Mouse (Mus musculus): Measurements from ENCODE around the gene Foxf1. TPM values are rescaled to one million over a fixed set of nuclear protein-coding genes. Genes with fewer than 3 reads are reported as not detected.

The Foxf1 gene
- polyA plus RNA-seq, 1 experiment from 2014 or later: 126 TPM

- peak overlapping the region; percentile 98 for H3K27ac ChIP-seq
- no peaks in the 10 kb centered on the region for H3K9me3 ChIP-seq
- under 1% methylated on average over 89 of the region's 89 CpGs for WGBS
- H3K4me3 ChIP-seq (replicated peaks): peak overlapping the region; percentile 68
- peak overlapping the region; percentile 87 for H3K4me2 ChIP-seq (replicated peaks)
- peaks cover 82% of the 10 kb centered on the region for H3K27me3 ChIP-seq (replicated peaks)
- H3K9ac ChIP-seq: peak overlapping the region; percentile 76
- peak; percentile 79 for ATAC-seq
- 0 out of 2 replicates have a peak, but pooled peaks cover 2% of the 10 kb centered on the region for H3K4me1 ChIP-seq (replicated peaks)
- no peaks in the 10 kb centered on the region for H3K36me3 ChIP-seq
Measured at GRCm38 (mm10) chr8:121083093-121083935, 872 bp upstream of the Foxf1 start.

GRCm38 (mm10) chr8:121083936-121084209 lies 313 bp upstream of the Foxf1 start:
- 0 out of 2 replicates have a peak, but pooled peaks cover 2% of the 10 kb centered on the region for H3K4me1 ChIP-seq (replicated peaks)
- peak overlapping the region; percentile 68 for H3K4me3 ChIP-seq (replicated peaks)
- H3K27ac ChIP-seq: peak overlapping the region; percentile 98
- peak; percentile 79 for ATAC-seq
- H3K9ac ChIP-seq: peak overlapping the region; percentile 76
- peaks cover 80% of the 10 kb centered on the region for H3K27me3 ChIP-seq (replicated peaks)
- 0% methylated on average over 20 of the region's 27 CpGs for WGBS
- H3K36me3 ChIP-seq: no peaks in the 10 kb centered on the region
- H3K4me2 ChIP-seq (replicated peaks): peak overlapping the region; percentile 87
- H3K9me3 ChIP-seq: no peaks in the 10 kb centered on the region

GRCm38 (mm10) chr8:121085011-121085410 lies 825 bp downstream of the Foxf1 start:
- ATAC-seq: no peak
- H3K27ac ChIP-seq: peak overlapping the region; percentile 88

GRCm38 (mm10) chr8:121085561-121085960 lies 1.4 kb downstream of the Foxf1 start:
- peak overlapping the region; percentile 88; the same call in 1 of the 2 replicates for H3K27ac ChIP-seq
- H3K4me2 ChIP-seq (replicated peaks): peak overlapping the region; percentile 87
- no peaks in the 10 kb centered on the region for H3K36me3 ChIP-seq
- peaks cover 3% of the 10 kb centered on the region for H3K4me1 ChIP-seq (replicated peaks)
- no peaks in the 10 kb centered on the region for H3K9me3 ChIP-seq
- peak overlapping the region; percentile 81 for H3K9ac ChIP-seq
- ATAC-seq: no peak
- 54% methylated on average over 3 of the region's 3 CpGs for WGBS
- peak overlapping the region; percentile 68 for H3K4me3 ChIP-seq (replicated peaks)
- peaks cover 79% of the 10 kb centered on the region for H3K27me3 ChIP-seq (replicated peaks)

More at GRCm38 (mm10) chr8:121085011-121085410, 825 bp downstream of the Foxf1 start:
- H3K9ac ChIP-seq: peak overlapping the region; percentile 81
- H3K4me1 ChIP-seq (replicated peaks): peaks cover 2% of the 10 kb centered on the region; the same call in 1 of the 2 replicates
- H3K4me2 ChIP-seq (replicated peaks): peak overlapping the region; percentile 87
- WGBS: 3% methylated on average over 30 of the region's 30 CpGs
- peak overlapping the region; percentile 68 for H3K4me3 ChIP-seq (replicated peaks)
- H3K9me3 ChIP-seq: no peaks in the 10 kb centered on the region
- H3K27me3 ChIP-seq (replicated peaks): peaks cover 81% of the 10 kb centered on the region
- no peaks in the 10 kb centered on the region for H3K36me3 ChIP-seq

GRCm38 (mm10) chr8:121086004-121086900 lies 2.1 kb downstream of the Foxf1 start:
- peak overlapping the region; percentile 81 for H3K9ac ChIP-seq
- H3K4me1 ChIP-seq (replicated peaks): peaks cover 9% of the 10 kb centered on the region
- ATAC-seq: no peak
- 19% methylated on average over 19 of the region's 19 CpGs for WGBS
- peaks cover 82% of the 10 kb centered on the region for H3K27me3 ChIP-seq (replicated peaks)
- peak overlapping the region; percentile 68 for H3K4me3 ChIP-seq (replicated peaks)
- H3K27ac ChIP-seq: peak overlapping the region; percentile 88
- no peaks in the 10 kb centered on the region for H3K9me3 ChIP-seq
- H3K36me3 ChIP-seq: no peaks in the 10 kb centered on the region
- peak overlapping the region; percentile 87 for H3K4me2 ChIP-seq (replicated peaks)

- Histone ChIP-seq H3K4me1 (replicated peaks) (peaks cover 17% of the 10 kb centered on the region), H3K9me3 (no peaks in the 10 kb centered on the region), H3K27ac (no peak overlapping the region), H3K4me3 (replicated peaks) (peak overlapping the region; percentile 68), H3K9ac (peak overlapping the region; percentile 66), H3K27me3 (replicated peaks) (peaks cover 77% of the 10 kb centered on the region), H3K4me2 (replicated peaks) (peak overlapping the region; percentile 87), H3K36me3 (no peaks in the 10 kb centered on the region)
- no peak for ATAC-seq
- 13% methylated on average over 8 of the region's 8 CpGs for WGBS
Measured at GRCm38 (mm10) chr8:121088281-121088680, 4.1 kb downstream of the Foxf1 start.

- 5% methylated on average over 40 of the region's 40 CpGs for WGBS
- peaks cover 70% of the 10 kb centered on the region for H3K27me3 ChIP-seq (replicated peaks)
- peak overlapping the region; percentile 87 for H3K4me2 ChIP-seq (replicated peaks)
- H3K4me1 ChIP-seq (replicated peaks): peaks cover 17% of the 10 kb centered on the region
- no peaks in the 10 kb centered on the region for H3K36me3 ChIP-seq
- H3K9me3 ChIP-seq: no peaks in the 10 kb centered on the region
- ATAC-seq: no peak
- H3K9ac ChIP-seq: peak overlapping the region; percentile 66
- peak overlapping the region; percentile 67 for H3K27ac ChIP-seq
- H3K4me3 ChIP-seq (replicated peaks): peak overlapping the region; percentile 68
Measured at GRCm38 (mm10) chr8:121088871-121089630, 4.9 kb downstream of the Foxf1 start.

- peak overlapping the region; percentile 67 for H3K27ac ChIP-seq
- no peaks in the 10 kb centered on the region for H3K36me3 ChIP-seq
- peak overlapping the region; percentile 66 for H3K9ac ChIP-seq
- peak overlapping the region; percentile 68 for H3K4me3 ChIP-seq (replicated peaks)
- H3K9me3 ChIP-seq: no peaks in the 10 kb centered on the region
- H3K4me2 ChIP-seq (replicated peaks): peak overlapping the region; percentile 87
- H3K4me1 ChIP-seq (replicated peaks): peaks cover 15% of the 10 kb centered on the region
- peaks cover 63% of the 10 kb centered on the region for H3K27me3 ChIP-seq (replicated peaks)
- no peak for ATAC-seq
- 6% methylated on average over 32 of the region's 32 CpGs for WGBS
Measured at GRCm38 (mm10) chr8:121089631-121090380, 5.6 kb downstream of the Foxf1 start.

- no peak for ATAC-seq
- H3K9me3 ChIP-seq: no peaks in the 10 kb centered on the region
Measured at GRCm38 (mm10) chr8:121090716-121091115, 6.5 kb downstream of the Foxf1 start.

GRCm38 (mm10) chr8:121092141-121092540 lies 8.0 kb downstream of the Foxf1 start:
- H3K27ac ChIP-seq: peak overlapping the region; percentile 51
- peak; percentile 15; the same call in 1 of the 2 replicates for ATAC-seq
- WGBS: 23% methylated on average over 6 of the region's 6 CpGs
- H3K4me1 ChIP-seq (replicated peaks): peaks cover 15% of the 10 kb centered on the region
- H3K9me3 ChIP-seq: no peaks in the 10 kb centered on the region
- peaks cover 1% of the 10 kb centered on the region; the same call in 1 of the 2 replicates for H3K36me3 ChIP-seq
- no peak overlapping the region for H3K4me3 ChIP-seq (replicated peaks)
- H3K27me3 ChIP-seq (replicated peaks): peaks cover 41% of the 10 kb centered on the region
- peak overlapping the region; percentile 30 for H3K4me2 ChIP-seq (replicated peaks)
- H3K9ac ChIP-seq: no peak overlapping the region

More at GRCm38 (mm10) chr8:121090716-121091115, 6.5 kb downstream of the Foxf1 start:
- H3K4me1 ChIP-seq (replicated peaks): peaks cover 15% of the 10 kb centered on the region
- no peaks in the 10 kb centered on the region for H3K36me3 ChIP-seq
- WGBS: 0% methylated on average over 1 of the region's 1 CpGs
- peak overlapping the region; percentile 87 for H3K4me2 ChIP-seq (replicated peaks)
- peak overlapping the region; percentile 36 for H3K27ac ChIP-seq
- peak overlapping the region; percentile 30; the same call in 1 of the 2 replicates for H3K9ac ChIP-seq
- H3K4me3 ChIP-seq (replicated peaks): peak overlapping the region; percentile 6; the same call in 1 of the 2 replicates
- peaks cover 54% of the 10 kb centered on the region for H3K27me3 ChIP-seq (replicated peaks)

GRCm38 (mm10) chr8:121092627-121093026 lies 8.4 kb downstream of the Foxf1 start:
- Histone ChIP-seq H3K9ac (no peak overlapping the region), H3K4me3 (replicated peaks) (no peak overlapping the region), H3K4me2 (replicated peaks) (peak overlapping the region; percentile 30), H3K9me3 (no peaks in the 10 kb centered on the region), H3K27me3 (replicated peaks) (peaks cover 37% of the 10 kb centered on the region), H3K36me3 (peaks cover 4% of the 10 kb centered on the region; the same call in 1 of the 2 replicates), H3K27ac (peak overlapping the region; percentile 51; the same call in 1 of the 2 replicates), H3K4me1 (replicated peaks) (peaks cover 15% of the 10 kb centered on the region)
- ATAC-seq: peak; percentile 69
- 1% methylated on average over 16 of the region's 16 CpGs for WGBS
